Mouse (Mus musculus) olfactory bulb, adult 2 months (tissue): ENCODE measurements around the gene Grin3a.

Experiments used
- CTCF ChIP-seq: fragments of 200-500 bp; IDR thresholded peaks from 2 replicates; pipeline ENCODE4 v1.5.1; 2012; ENCODE audit warnings: low read depth, mild to moderate bottlenecking, low read length, moderate library complexity; ENCODE audit not compliant: insufficient read depth
- POLR2A ChIP-seq: fragments of 200-500 bp; IDR thresholded peaks from 2 replicates; pipeline ENCODE4 v1.6.1; 2012; ENCODE audit warnings: mild to moderate bottlenecking, low read depth, low read length, moderate library complexity; ENCODE audit not compliant: insufficient read depth

DNA sequence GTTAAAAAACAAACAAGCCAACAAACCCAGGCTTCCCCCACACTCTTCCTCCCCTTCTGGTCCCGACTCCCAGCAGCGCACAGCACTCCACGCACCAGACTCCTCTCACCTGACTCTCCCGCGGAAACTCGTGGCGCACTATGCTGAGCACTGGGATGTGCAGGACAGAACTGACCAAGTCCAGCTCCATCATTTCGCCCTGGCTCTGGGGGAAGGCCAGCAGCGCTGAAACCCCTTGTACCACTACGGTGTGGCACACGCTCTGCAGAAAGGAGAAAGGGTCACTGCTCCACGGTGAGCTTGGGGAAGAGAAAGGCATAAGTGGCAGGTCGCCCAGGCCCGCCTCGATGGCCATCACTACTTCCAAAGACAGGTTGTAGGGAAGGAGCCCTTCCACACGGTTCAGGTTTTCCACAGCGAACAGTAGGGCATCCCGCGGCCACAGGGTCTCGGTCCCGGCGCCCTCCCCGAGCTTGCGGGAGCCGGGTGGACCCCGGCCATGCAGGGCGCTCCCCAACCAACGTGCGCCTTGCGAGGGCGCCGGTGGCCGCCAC, 1.2 kb downstream of the Grin3a start:
- TF ChIP-seq CTCF = no peak
- TF ChIP-seq POLR2A = no peak
